Mouse (Mus musculus) CH12.LX (cell line): Measurements from ENCODE around the gene Hap1.

Experiments
- CTCF ChIP-seq, 2 experiments: IDR thresholded peaks in 1 of 2; conservative IDR thresholded peaks in 1 of 2; 2 replicates each; pipeline ENCODE4 v1.5.1; 2011 to 2012; ENCODE audit warnings: low read depth in 2 of 2, low read length in 2 of 2, improper control_type of control experiment in 1 of 2, inconsistent platforms in 1 of 2, mild to moderate bottlenecking in 1 of 2, moderate library complexity in 1 of 2
- JUND ChIP-seq: conservative IDR thresholded peaks from 2 replicates; pipeline ENCODE4 v1.6.1; 2011; ENCODE audit warnings: low read depth, low read length, improper control_type of control experiment

DNA sequence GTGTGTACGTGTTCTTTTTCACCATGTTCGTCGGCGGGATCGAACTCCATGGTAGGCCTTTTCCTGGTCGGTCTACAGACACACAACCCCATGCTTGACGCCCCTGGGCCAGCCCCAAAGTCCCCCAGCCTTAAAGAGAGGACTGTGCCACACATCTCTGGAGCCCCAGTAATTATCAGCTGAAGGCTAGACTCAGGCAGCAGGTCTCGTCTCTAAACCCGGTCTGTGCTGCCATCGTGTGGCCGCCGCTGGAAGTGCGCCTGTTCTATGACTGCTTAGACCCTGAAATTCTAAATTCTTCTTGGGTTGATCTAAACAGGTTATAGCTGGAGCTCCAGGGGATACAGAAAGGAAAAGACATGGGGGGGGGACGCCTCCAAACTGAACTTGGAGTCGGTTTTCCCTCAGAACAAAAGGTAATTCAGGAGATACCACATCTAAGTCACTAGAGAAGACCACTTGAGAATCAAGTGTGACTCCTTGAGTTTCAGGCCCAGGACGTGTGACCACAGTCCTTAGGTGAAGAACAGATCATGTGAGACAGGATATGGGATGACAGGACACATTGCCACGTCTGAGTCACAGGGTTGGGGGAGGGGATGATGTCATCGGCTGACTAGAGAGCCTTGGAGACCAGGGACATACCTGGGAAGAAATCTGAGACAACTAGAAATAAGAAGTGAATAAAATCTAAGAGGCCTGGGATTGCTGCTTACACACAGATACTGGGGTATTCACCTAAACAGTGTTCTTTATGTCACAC is 57.5 kb downstream of the Hap1 start:
- peak; percentile 76 to 96 for TF ChIP-seq CTCF (conservative IDR thresholded peaks at IDR 0.05 in 1 of 2, IDR thresholded peaks at IDR 0.05 in 1 of 2; ENCODE audit: low read depth in 2 of 2, low read length in 2 of 2)
- TF ChIP-seq JUND: no peak
